Mouse (Mus musculus) ES-Bruce4 (cell line): Measurements from ENCODE around the gene Zfp512. TPM values are rescaled to one million over a fixed set of nuclear protein-coding genes. Genes with fewer than 3 reads are reported as not detected.

Experiments used
- H3K27ac ChIP-seq: 2 replicates; pipeline ENCODE4 v1.5.1; 2012; ENCODE audit warnings: low read length, inconsistent platforms; ENCODE audit not compliant: insufficient read depth
- H3K27me3 ChIP-seq: 2 replicates; pipeline ENCODE4 v1.6.1; 2012; ENCODE audit warnings: mild to moderate bottlenecking, low read length, inconsistent platforms; ENCODE audit not compliant: control insufficient read depth, poor library complexity, insufficient read depth, severe bottlenecking
- H3K36me3 ChIP-seq: 2 replicates; pipeline ENCODE4 v1.6.1; 2012; ENCODE audit warnings: inconsistent platforms, mild to moderate bottlenecking, low read length, moderate library complexity; ENCODE audit not compliant: control insufficient read depth, poor library complexity, insufficient read depth, severe bottlenecking
- H3K4me1 ChIP-seq: one replicate; pipeline ENCODE4 v1.8.1; 2011; ENCODE audit warnings: low read length; ENCODE audit not compliant: control insufficient read depth, insufficient read depth
- H3K4me3 ChIP-seq: 2 replicates; pipeline ENCODE4 v1.5.1; 2011; ENCODE audit warnings: low read depth, mild to moderate bottlenecking, low read length
- H3K9ac ChIP-seq: 2 replicates; pipeline ENCODE4 v1.6.1; 2012; ENCODE audit warnings: low read depth, mild to moderate bottlenecking, inconsistent platforms; ENCODE audit not compliant: poor library complexity, severe bottlenecking
- H3K9me3 ChIP-seq: replicated peaks from 2 replicates; pipeline ENCODE4 v1.6.1; 2012; ENCODE audit warnings: mild to moderate bottlenecking, low read length, inconsistent platforms; ENCODE audit not compliant: control insufficient read depth, poor library complexity, insufficient read depth, severe bottlenecking
- CTCF ChIP-seq: IDR thresholded peaks from one replicate; pipeline ENCODE4 v1.8.1; 2011; ENCODE audit warnings: low read depth, low read length
- EP300 ChIP-seq: IDR thresholded peaks from 2 replicates; pipeline ENCODE4 v1.6.1; 2011; ENCODE audit warnings: low read depth, low read length; ENCODE audit not compliant: insufficient read depth
- POLR2A ChIP-seq: IDR thresholded peaks from one replicate; pipeline ENCODE4 v1.8.1; 2011; ENCODE audit warnings: low read length; ENCODE audit not compliant: insufficient read depth
- polyA plus RNA-seq: library from polyadenylated mRNA; stranded (reverse); fragments of >200 nt; gene quantifications from 2 replicates; pipeline ENCODE4 v1.2.4, GENCODE M21; 2011; ENCODE audit warnings: low read depth; ENCODE audit not compliant: missing spikeins, insufficient read depth, insufficient read length

The Zfp512 gene
- polyA plus RNA-seq, 1 experiment: 55.9 TPM

DNA sequence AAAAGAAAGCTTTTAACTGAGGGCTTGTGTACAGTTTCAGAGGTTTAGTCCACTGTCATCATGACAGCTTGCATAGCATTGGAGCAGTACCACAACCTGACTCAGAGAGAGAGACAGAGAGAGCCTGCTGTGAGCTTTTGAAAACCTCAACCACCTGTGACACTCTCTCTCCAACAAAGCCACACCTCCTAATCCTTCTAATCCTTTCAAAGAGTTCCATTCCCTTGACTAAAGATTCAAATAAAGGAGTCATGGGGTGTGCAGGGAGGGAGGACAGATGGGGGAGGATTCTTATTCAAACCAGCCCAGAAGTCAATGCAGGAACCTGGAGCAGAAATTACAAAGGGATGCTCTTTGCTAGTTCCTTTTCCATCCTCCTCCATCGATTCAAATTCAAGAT, 39.8 kb downstream of the Zfp512 start:
- no peaks in the 10 kb centered on the region for H3K27me3 ChIP-seq
- H3K36me3 ChIP-seq: peaks cover 13% of the 10 kb centered on the region
- H3K4me3 ChIP-seq: no peak overlapping the region
- peaks cover 1% of the 10 kb centered on the region for H3K4me1 ChIP-seq
- H3K27ac ChIP-seq: no peak overlapping the region
- TF ChIP-seq POLR2A (no peak), EP300 (no peak), CTCF (no peak)
- H3K9me3 ChIP-seq: peaks cover 3% of the 10 kb centered on the region
- no peak overlapping the region for H3K9ac ChIP-seq

GRCm38 (mm10) chr5:31494513-31495297, 42.5 kb downstream of the Zfp512 start, which contains the start of gene Gpn1:
Gene Gpn1 (plus strand): TSS chr5:31494741.
- H3K27ac ChIP-seq: no peak within 1 kb of the TSS
- H3K9me3 ChIP-seq: no peaks in the 10 kb centered on the region; the same call in 1 of the 2 replicates
- peaks cover 27% of the 10 kb centered on the region for H3K36me3 ChIP-seq
- peak within 1 kb of the TSS; percentile 88 for H3K9ac ChIP-seq
- no peaks in the 10 kb centered on the region for H3K4me1 ChIP-seq
- TF ChIP-seq EP300 (no peak), POLR2A (no peak)
- peak within 1 kb of the TSS; percentile 98 for H3K4me3 ChIP-seq
- H3K27me3 ChIP-seq: no peaks in the 10 kb centered on the region

DNA sequence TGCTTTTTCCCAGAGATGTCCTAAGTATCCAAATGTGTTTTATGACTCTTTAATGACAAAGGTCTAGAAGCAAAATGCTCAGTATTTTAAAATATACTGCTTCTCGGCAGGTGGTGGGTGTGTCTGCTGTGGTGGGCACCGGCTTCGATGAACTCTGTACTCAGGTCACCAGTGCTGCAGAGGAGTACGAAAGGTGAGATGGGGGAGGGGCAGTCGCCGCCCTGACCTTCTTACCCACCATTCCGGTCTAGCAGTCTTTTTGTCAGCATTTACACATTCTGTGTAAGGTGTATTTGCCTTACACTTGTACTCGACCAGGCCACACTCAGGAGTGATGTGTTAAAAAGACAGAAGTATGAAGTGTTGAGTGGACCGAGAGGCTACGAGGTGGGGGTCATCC, 52.6 kb downstream of the Zfp512 start:
- peaks cover 2% of the 10 kb centered on the region for H3K4me1 ChIP-seq
- peaks cover 67% of the 10 kb centered on the region for H3K36me3 ChIP-seq
- no peaks in the 10 kb centered on the region for H3K27me3 ChIP-seq
- TF ChIP-seq CTCF (no peak), POLR2A (no peak), EP300 (peak; percentile 76; the same call in 1 of the 2 replicates)
- no peak overlapping the region for H3K4me3 ChIP-seq
- no peak overlapping the region for H3K27ac ChIP-seq
- H3K9me3 ChIP-seq: no peaks in the 10 kb centered on the region
- no peak overlapping the region for H3K9ac ChIP-seq

- Histone ChIP-seq H3K4me3 (no peak overlapping the region), H3K27ac (no peak overlapping the region), H3K4me1 (no peaks in the 10 kb centered on the region), H3K9me3 (no peaks in the 10 kb centered on the region), H3K9ac (no peak overlapping the region), H3K27me3 (no peaks in the 10 kb centered on the region), H3K36me3 (peaks cover 20% of the 10 kb centered on the region)
- TF ChIP-seq POLR2A (no peak), CTCF (no peak), EP300 (no peak)
These were observed 60.2 kb downstream of the Zfp512 start for GRCm38 (mm10) chr5:31512481-31512880.

GRCm38 (mm10) chr5:31520556-31520955, 68.3 kb downstream of the Zfp512 start:
- H3K4me3 ChIP-seq: no peak overlapping the region
- H3K36me3 ChIP-seq: peaks cover 7% of the 10 kb centered on the region

DNA sequence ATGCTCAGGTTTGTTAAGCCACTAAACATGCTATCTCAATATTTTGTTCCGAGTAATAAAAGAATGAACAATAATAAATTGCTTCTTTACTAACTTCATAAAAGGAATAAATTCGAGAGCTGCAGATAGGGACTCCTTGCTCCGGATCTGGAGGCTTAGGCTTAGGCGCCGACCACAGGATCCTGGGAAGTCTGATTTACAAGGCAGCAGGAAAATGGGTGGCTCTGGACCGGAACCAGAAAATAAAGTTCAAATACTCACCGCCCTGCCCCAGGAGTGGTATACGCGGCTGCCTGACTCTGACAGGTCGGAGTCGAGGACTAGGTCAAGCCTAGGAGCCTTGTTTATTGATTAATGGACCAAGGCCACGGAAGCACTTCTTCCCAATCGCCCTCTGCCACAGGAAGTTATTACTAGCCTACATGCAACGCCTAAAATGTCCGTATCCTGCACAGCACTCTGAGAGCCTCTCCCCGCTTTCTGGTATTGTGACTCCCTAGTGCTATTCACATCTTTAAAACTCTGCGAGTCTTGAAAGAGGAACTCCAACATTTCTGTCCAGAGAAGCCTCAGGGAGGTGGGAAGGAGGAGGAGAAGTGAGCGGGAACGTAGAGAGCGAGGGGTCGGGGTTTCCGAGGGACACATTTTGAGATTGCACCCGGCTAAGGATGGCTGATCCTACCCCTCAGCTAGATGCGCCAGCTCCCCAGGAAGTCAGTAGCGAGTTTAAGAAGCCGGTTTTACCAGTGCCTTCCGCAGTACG, 74.3 kb downstream of the Zfp512 start, which contains the start of gene Slc4a1ap:
Gene Slc4a1ap (plus strand): TSS at position 642 of the 763 bp plus-strand sequence.
- Histone ChIP-seq H3K9ac (peak within 1 kb of the TSS; percentile 78), H3K4me3 (peak within 1 kb of the TSS; percentile 100), H3K4me1 (no peaks in the 10 kb centered on the region), H3K36me3 (peaks cover 11% of the 10 kb centered on the region; the same call in 1 of the 2 replicates), H3K27ac (no peak within 1 kb of the TSS), H3K9me3 (no peaks in the 10 kb centered on the region), H3K27me3 (no peaks in the 10 kb centered on the region)
- TF ChIP-seq EP300 (no peak), CTCF (no peak), POLR2A (no peak)

More at GRCm38 (mm10) chr5:31520556-31520955, 68.3 kb downstream of the Zfp512 start:
- no peaks in the 10 kb centered on the region for H3K4me1 ChIP-seq
- H3K27me3 ChIP-seq: no peaks in the 10 kb centered on the region
- no peak overlapping the region for H3K27ac ChIP-seq
- no peaks in the 10 kb centered on the region for H3K9me3 ChIP-seq
- TF ChIP-seq CTCF (no peak), EP300 (no peak)
- no peak overlapping the region for H3K9ac ChIP-seq
